Mouse (Mus musculus): ENCODE data around the gene Emilin3.

DNA sequence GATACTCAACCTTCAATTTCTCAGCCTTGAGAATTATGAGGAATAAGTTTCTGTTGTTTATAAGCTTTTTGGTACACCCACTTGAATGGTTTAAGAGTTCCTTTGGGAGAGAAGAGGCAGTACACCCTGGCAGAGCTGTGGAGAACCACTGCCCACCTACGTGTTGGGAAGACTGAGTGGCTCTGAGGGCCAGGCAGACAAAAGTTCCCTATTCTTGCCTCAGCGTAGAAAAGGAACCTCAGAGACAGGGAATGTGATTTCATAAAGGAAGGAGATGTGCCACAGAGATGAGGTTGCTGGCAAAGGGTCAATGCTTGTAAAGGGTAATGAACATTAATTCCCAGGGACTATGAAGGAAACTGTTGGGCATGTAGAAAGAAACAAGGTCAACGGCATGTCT is 42.4 kb upstream of the Emilin3 start:
- TF ChIP-seq POLR2A (IDR thresholded peaks at IDR 0.05; ENCODE audit: insufficient read length, low read depth) (no peak), SRF (IDR thresholded peaks at IDR 0.05; ENCODE audit: control insufficient read depth, insufficient read length, low read depth) (no peak), POLR2AphosphoS2 (IDR thresholded peaks at IDR 0.05; ENCODE audit: insufficient read length, low read depth) (no peak), MYOG (IDR thresholded peaks at IDR 0.05; ENCODE audit: control insufficient read depth in 1 of 3, insufficient read depth in 1 of 3, insufficient read length in 2 of 3, low read depth in 2 of 3) (no peak)

Data from myocyte (in vitro differentiated cells).